Mouse (Mus musculus): ENCODE results near the gene Sufu.
A peak's percentile ranks its signal among the peaks of the same experiment; 100 is the strongest.

Gene Sufu

GRCm38 (mm10) chr19:46433712-46434111 lies 37.0 kb downstream of the Sufu start:
- no peak for DNase-seq (ENCODE audit: low spot score in 2 of 2)

- DNase-seq (ENCODE audit: low spot score in 2 of 2), result no peak
Measured at GRCm38 (mm10) chr19:46434148-46434547, 37.5 kb downstream of the Sufu start.

- DNase-seq (ENCODE audit: low spot score in 2 of 2), result no peak
Measured at GRCm38 (mm10) chr19:46434591-46434990, 37.9 kb downstream of the Sufu start.

- no peak for DNase-seq (ENCODE audit: low spot score in 2 of 2)
Measured at GRCm38 (mm10) chr19:46435492-46435891, 38.8 kb downstream of the Sufu start.

- DNase-seq (ENCODE audit: low spot score in 2 of 2), result no peak
Measured at GRCm38 (mm10) chr19:46443509-46443908, 46.8 kb downstream of the Sufu start.

GRCm38 (mm10) chr19:46444209-46444608 lies 47.5 kb downstream of the Sufu start:
- peak in 1 of 2 experiments; percentile 55 for DNase-seq (ENCODE audit: low spot score in 2 of 2)

GRCm38 (mm10) chr19:46445641-46446040 lies 48.9 kb downstream of the Sufu start:
- DNase-seq (ENCODE audit: low spot score in 2 of 2), result no peak

- no peak for DNase-seq (ENCODE audit: low spot score in 2 of 2)
Measured at GRCm38 (mm10) chr19:46446436-46447020, 49.8 kb downstream of the Sufu start.

- no peak for DNase-seq (ENCODE audit: low spot score in 2 of 2)
Measured at GRCm38 (mm10) chr19:46447110-46447509, 50.4 kb downstream of the Sufu start.

GRCm38 (mm10) chr19:46447911-46448310 lies 51.2 kb downstream of the Sufu start:
- DNase-seq (ENCODE audit: low spot score in 2 of 2), result no peak

- no peak for DNase-seq (ENCODE audit: low spot score in 2 of 2)
Measured at GRCm38 (mm10) chr19:46449261-46450005, 52.7 kb downstream of the Sufu start.

GRCm38 (mm10) chr19:46452052-46452827 lies 55.5 kb downstream of the Sufu start:
- DNase-seq (ENCODE audit: low spot score in 2 of 2), result no peak

- DNase-seq (ENCODE audit: low spot score in 2 of 2), result no peak
Measured at GRCm38 (mm10) chr19:46452916-46453315, 56.2 kb downstream of the Sufu start.

GRCm38 (mm10) chr19:46454126-46454880 lies 57.6 kb downstream of the Sufu start:
- DNase-seq (ENCODE audit: low spot score in 2 of 2), result no peak

- no peak for DNase-seq (ENCODE audit: low spot score in 2 of 2)
Measured at GRCm38 (mm10) chr19:46455032-46455431, 58.3 kb downstream of the Sufu start.

- no peak for DNase-seq (ENCODE audit: low spot score in 2 of 2)
Measured at GRCm38 (mm10) chr19:46455556-46455955, 58.9 kb downstream of the Sufu start.

GRCm38 (mm10) chr19:46456018-46456735 lies 59.5 kb downstream of the Sufu start:
- DNase-seq (ENCODE audit: low spot score in 2 of 2), result no peak

- no peak for DNase-seq (ENCODE audit: low spot score in 2 of 2)
Measured at GRCm38 (mm10) chr19:46457798-46458197, 61.1 kb downstream of the Sufu start.

- no peak for DNase-seq (ENCODE audit: low spot score in 2 of 2)
Measured at GRCm38 (mm10) chr19:46459256-46459655, 62.6 kb downstream of the Sufu start.

GRCm38 (mm10) chr19:46459889-46460288 lies 63.2 kb downstream of the Sufu start:
- no peak for DNase-seq (ENCODE audit: low spot score in 2 of 2)

- DNase-seq (ENCODE audit: low spot score in 2 of 2), result no peak
Measured at GRCm38 (mm10) chr19:46462574-46462973, 65.9 kb downstream of the Sufu start.

Data from urinary bladder, adult 18-20 months (tissue).